Mouse (Mus musculus) midbrain, embryonic 10.5 days (tissue): ENCODE data around the gene Mettl16. TPM values are rescaled to one million over a fixed set of nuclear protein-coding genes. Genes with fewer than 3 reads are reported as not detected.

Experiments used
- DNase-seq: peaks from one replicate; pipeline ENCODE4 v3.0.0-alpha.2; 2017; ENCODE audit warnings: low spot score
- H3K27ac ChIP-seq: fragments of 300-500 bp; sonication (generic); replicated peaks from 2 replicates; pipeline ENCODE4 v1.5.1; 2016; ENCODE audit warnings: mild to moderate bottlenecking
- H3K27me3 ChIP-seq: fragments of 300-500 bp; sonication (generic); 2 replicates; pipeline ENCODE4 v1.6.1; 2016; ENCODE audit warnings: low read depth, mild to moderate bottlenecking; ENCODE audit not compliant: poor library complexity, severe bottlenecking
- H3K36me3 ChIP-seq: fragments of 300-500 bp; sonication (generic); 2 replicates; pipeline ENCODE4 v1.6.1; 2016; ENCODE audit warnings: mild to moderate bottlenecking, moderate library complexity
- H3K4me1 ChIP-seq: fragments of 300-500 bp; sonication (generic); 2 replicates; pipeline ENCODE4 v1.6.1; 2016
- H3K4me3 ChIP-seq: fragments of 300-500 bp; sonication (generic); 2 replicates; pipeline ENCODE4 v1.5.1; 2016; ENCODE audit warnings: mild to moderate bottlenecking, moderate library complexity
- H3K9me3 ChIP-seq: fragments of 300-500 bp; sonication (generic); replicated peaks from 2 replicates; pipeline ENCODE4 v1.6.1; 2016; ENCODE audit warnings: mild to moderate bottlenecking
- WGBS: fragments of 180-500 bp; shearing (Covaris S2); methylation state at CpG from one replicate; pipeline ENCODE4 v1.1.7; 2016; 5-methylcytosine and 5-hydroxymethylcytosine counted together
- polyA plus RNA-seq: library from polyadenylated mRNA; unstranded; fragments of >200 nt; fragmentation: Nextera tagmentation; extraction: Ambion mirVana; gene quantifications from 2 replicates; pipeline ENCODE4 v1.2.1, GENCODE M21; 2016

Gene Mettl16
- polyA plus RNA-seq, result 63.3 and 71.6 TPM in 2 replicates

- H3K4me1 ChIP-seq, result peaks cover 18% of the 10 kb centered on the region
- H3K36me3 ChIP-seq, result peaks cover 29% of the 10 kb centered on the region
- H3K9me3 ChIP-seq, result no peaks in the 10 kb centered on the region
- peak within 1 kb of the TSS; percentile 96 for H3K27ac ChIP-seq
- H3K4me3 ChIP-seq, result peak within 1 kb of the TSS; percentile 92
- peak; percentile 94 for DNase-seq
- WGBS, result under 1% methylated on average over 43 of the region's 43 CpGs
- H3K27me3 ChIP-seq, result no peaks in the 10 kb centered on the region
Measured at GRCm38 (mm10) chr11:74770595-74771207, at the start of gene Mettl16. Gene Mettl16, plus strand, starts transcription at chr11:74770830.

GRCm38 (mm10) chr11:74721141-74721540 is 49.5 kb upstream of the Mettl16 start:
- H3K4me1 ChIP-seq, result peaks cover 37% of the 10 kb centered on the region
- no peaks in the 10 kb centered on the region for H3K27me3 ChIP-seq
- WGBS, result 95% methylated on average over 2 of the region's 2 CpGs
- H3K27ac ChIP-seq, result no peak overlapping the region
- H3K4me3 ChIP-seq, result peak overlapping the region; percentile 100; the same call in 1 of the 2 replicates
- H3K9me3 ChIP-seq, result no peaks in the 10 kb centered on the region
- no peak for DNase-seq
- H3K36me3 ChIP-seq, result 0 out of 2 replicates have a peak, but pooled peaks cover 4% of the 10 kb centered on the region

DNA sequence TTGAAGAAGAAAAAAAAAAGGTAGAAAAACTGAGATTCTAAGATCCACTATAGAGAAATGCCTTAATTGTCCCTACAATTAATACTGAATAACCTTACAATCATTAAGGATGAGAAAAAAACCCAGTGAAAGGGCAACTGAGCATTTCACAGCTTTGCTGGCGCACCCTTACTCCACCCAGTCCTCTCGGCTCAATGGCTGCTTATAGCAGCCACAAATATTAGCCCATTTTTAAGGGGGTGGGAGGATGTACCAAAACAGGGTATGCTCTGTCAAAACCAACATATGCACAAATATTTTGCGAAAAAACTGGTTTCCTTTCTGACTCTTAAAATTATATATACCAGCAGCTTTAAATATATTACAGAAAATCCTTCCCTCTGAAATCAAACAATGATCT is 48.7 kb upstream of the Mettl16 start:
- peak overlapping the region; percentile 100 for H3K4me3 ChIP-seq
- no peak overlapping the region for H3K27ac ChIP-seq
- H3K36me3 ChIP-seq, result 0 out of 2 replicates have a peak, but pooled peaks cover under 1% of the 10 kb centered on the region
- WGBS, result 59% methylated on average over 3 of the region's 3 CpGs
- peaks cover 37% of the 10 kb centered on the region for H3K4me1 ChIP-seq
- H3K27me3 ChIP-seq, result no peaks in the 10 kb centered on the region
- no peaks in the 10 kb centered on the region for H3K9me3 ChIP-seq
- no peak for DNase-seq

- peaks cover 37% of the 10 kb centered on the region for H3K4me1 ChIP-seq
- peak overlapping the region; percentile 100 for H3K27ac ChIP-seq
- no peaks in the 10 kb centered on the region for H3K36me3 ChIP-seq
- H3K9me3 ChIP-seq, result no peaks in the 10 kb centered on the region
- WGBS, result under 1% methylated on average over 49 of the region's 75 CpGs
- DNase-seq, result peak; percentile 90
- H3K4me3 ChIP-seq, result peak overlapping the region; percentile 100
- H3K27me3 ChIP-seq, result no peaks in the 10 kb centered on the region
Measured at GRCm38 (mm10) chr11:74723357-74724234, 47.0 kb upstream of the Mettl16 start.

- no peaks in the 10 kb centered on the region for H3K9me3 ChIP-seq
- no peaks in the 10 kb centered on the region for H3K27me3 ChIP-seq
- H3K4me3 ChIP-seq, result peak within 1 kb of the TSS; percentile 100
- under 1% methylated on average over 53 of the region's 56 CpGs for WGBS
- peaks cover 37% of the 10 kb centered on the region for H3K4me1 ChIP-seq
- no peaks in the 10 kb centered on the region for H3K36me3 ChIP-seq
- DNase-seq, result peak; percentile 98
- peak within 1 kb of the TSS; percentile 100 for H3K27ac ChIP-seq
Measured at GRCm38 (mm10) chr11:74724235-74724791, 46.3 kb upstream of the Mettl16 start, which contains the start of gene Pafah1b1. Gene Pafah1b1, minus strand, starts transcription at chr11:74724670.

- peak overlapping the region; percentile 100 for H3K27ac ChIP-seq
- no peak for DNase-seq
- H3K4me3 ChIP-seq, result peak overlapping the region; percentile 100; the same call in 1 of the 2 replicates
- H3K36me3 ChIP-seq, result no peaks in the 10 kb centered on the region
- 72% methylated on average over 5 of the region's 5 CpGs for WGBS
- H3K9me3 ChIP-seq, result no peaks in the 10 kb centered on the region
- no peaks in the 10 kb centered on the region for H3K27me3 ChIP-seq
- H3K4me1 ChIP-seq, result peaks cover 37% of the 10 kb centered on the region
Measured at GRCm38 (mm10) chr11:74725181-74725580, 45.4 kb upstream of the Mettl16 start.

- Histone ChIP-seq H3K27ac (no peak overlapping the region), H3K4me1 (peaks cover 9% of the 10 kb centered on the region), H3K9me3 (no peaks in the 10 kb centered on the region), H3K4me3 (no peak overlapping the region), H3K36me3 (no peaks in the 10 kb centered on the region), H3K27me3 (no peaks in the 10 kb centered on the region)
- WGBS, result 19% methylated on average over 7 of the region's 7 CpGs
- DNase-seq, result peak; percentile 16
Measured at GRCm38 (mm10) chr11:74734917-74735316, 35.7 kb upstream of the Mettl16 start.

GRCm38 (mm10) chr11:74737861-74738260 is 32.8 kb upstream of the Mettl16 start:
- WGBS, result 72% methylated on average over 3 of the region's 3 CpGs
- no peak for DNase-seq
- Histone ChIP-seq H3K27ac (no peak overlapping the region), H3K4me3 (no peak overlapping the region), H3K4me1 (peaks cover 9% of the 10 kb centered on the region), H3K27me3 (no peaks in the 10 kb centered on the region), H3K36me3 (no peaks in the 10 kb centered on the region), H3K9me3 (no peaks in the 10 kb centered on the region)

DNA sequence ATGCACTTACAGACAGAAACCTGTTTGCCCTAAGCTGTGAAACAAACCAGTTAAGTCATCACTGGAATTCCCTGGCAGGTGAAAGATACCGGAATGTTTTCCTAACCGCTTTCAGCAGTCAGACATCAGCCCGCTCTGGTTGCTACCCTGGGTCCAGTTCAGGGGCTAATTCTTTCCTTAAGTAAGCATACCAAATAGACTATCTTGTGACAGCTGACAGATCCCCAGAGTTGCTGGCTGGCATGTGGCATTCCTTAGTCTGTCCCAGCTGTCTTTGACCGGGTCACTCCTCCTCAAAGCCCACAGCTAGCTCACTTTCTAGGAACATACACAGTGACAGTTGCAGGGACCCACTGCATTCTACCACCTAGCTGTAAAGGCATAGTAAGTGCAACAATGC is 22.6 kb upstream of the Mettl16 start:
- Histone ChIP-seq H3K4me3 (no peak overlapping the region), H3K9me3 (no peaks in the 10 kb centered on the region), H3K36me3 (no peaks in the 10 kb centered on the region), H3K4me1 (peaks cover 14% of the 10 kb centered on the region), H3K27me3 (no peaks in the 10 kb centered on the region), H3K27ac (no peak overlapping the region)
- 74% methylated on average over 4 of the region's 4 CpGs for WGBS
- DNase-seq, result no peak

DNA sequence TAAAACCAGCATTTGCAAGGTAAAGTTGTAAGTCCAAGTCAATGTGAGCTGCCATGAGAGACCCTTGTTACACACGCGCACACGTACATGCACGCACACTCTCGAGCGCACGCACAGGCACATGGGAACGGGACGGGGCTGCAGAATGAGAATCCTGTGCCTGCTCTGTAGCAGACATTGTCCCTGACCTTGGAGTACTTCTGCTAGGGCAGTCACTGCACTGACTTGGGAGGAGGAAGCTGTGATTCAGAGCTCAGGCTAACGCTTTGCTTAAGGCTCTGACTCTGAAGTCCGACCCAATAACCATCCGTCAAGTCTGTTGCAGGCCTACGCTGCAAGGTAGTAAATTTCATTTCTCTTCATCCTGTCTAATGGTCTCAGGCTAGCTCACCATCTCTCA is 21.4 kb upstream of the Mettl16 start:
- 93% methylated on average over 13 of the region's 13 CpGs for WGBS

DNA sequence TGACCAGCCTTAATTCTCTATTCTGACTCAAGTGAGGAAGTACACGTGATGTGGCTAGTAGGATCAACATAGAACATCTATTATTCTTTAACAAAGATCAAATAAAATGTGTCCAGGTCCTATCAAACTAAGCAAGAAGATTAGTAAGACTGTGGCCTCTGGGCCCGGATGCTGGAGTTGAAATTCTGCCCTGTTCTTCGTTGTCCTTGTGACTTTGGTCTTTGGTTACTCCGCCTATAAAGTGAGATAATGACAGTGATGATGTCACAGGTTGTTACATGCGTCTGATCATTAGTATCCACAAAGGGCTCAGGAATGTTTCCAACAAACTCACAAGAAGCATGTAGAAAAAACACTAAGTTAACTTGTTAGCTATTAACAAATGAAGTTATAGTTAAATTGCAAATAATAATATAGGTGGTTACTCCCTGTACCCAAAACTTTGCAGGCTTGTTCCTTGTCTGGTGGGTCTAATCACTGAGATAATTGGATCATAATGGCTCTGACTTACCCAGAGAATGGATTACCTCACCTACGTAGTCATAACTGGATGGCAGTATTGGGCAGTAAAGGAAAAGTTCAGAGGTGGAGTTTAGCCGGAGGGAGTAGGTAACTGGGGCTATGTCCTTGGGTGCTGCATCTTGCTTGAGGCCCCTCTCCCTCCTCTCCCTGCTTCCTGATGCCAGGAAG is 19.8 kb upstream of the Mettl16 start:
- Histone ChIP-seq H3K4me1 (peaks cover 15% of the 10 kb centered on the region), H3K27ac (peak overlapping the region; percentile 78), H3K4me3 (no peak overlapping the region), H3K36me3 (no peaks in the 10 kb centered on the region), H3K9me3 (no peaks in the 10 kb centered on the region), H3K27me3 (no peaks in the 10 kb centered on the region)
- DNase-seq, result no peak
- 89% methylated on average over 7 of the region's 7 CpGs for WGBS

More for the DNA sequence above, 21.4 kb upstream of the Mettl16 start:
- no peak overlapping the region for H3K27ac ChIP-seq
- no peaks in the 10 kb centered on the region for H3K9me3 ChIP-seq
- H3K36me3 ChIP-seq, result no peaks in the 10 kb centered on the region
- H3K4me1 ChIP-seq, result peaks cover 15% of the 10 kb centered on the region
- H3K27me3 ChIP-seq, result no peaks in the 10 kb centered on the region
- no peak for DNase-seq
- H3K4me3 ChIP-seq, result no peak overlapping the region

DNA sequence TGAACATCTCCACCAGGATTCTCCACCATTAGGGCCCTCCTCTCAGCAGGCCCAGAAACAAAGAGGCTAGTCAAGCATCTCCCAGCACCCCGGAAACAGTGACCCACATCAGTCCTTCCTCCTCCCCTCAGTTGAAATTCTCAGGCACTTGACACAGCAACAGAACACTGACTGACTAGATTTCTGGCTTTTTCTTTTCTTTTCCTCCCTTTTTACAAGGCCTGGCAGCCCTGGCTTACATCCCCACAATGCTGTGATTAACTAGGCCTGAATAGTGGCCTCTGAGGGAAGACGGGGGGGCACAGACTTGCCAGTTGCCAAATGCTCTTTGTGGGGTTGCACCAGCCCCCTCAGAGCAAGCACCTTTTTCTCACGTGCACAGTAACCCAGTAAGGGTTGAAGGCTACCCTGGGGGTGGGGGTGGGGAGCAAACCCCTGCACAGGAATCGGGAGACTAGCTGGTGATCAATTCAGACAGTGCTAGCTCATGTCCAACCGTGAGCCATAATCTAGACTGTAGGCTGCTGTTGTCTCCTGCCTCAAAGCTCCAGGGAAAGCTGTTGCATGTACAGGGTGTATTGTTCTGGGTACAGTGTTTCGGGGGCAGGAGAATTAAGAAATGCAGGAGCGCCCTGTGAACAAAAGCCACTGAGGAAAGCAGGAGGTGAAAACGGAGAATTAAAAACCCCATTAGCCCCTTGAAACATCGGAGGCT is 19.1 kb upstream of the Mettl16 start:
- WGBS, result 56% methylated on average over 9 of the region's 9 CpGs
- Histone ChIP-seq H3K27me3 (no peaks in the 10 kb centered on the region), H3K4me3 (no peak overlapping the region), H3K36me3 (no peaks in the 10 kb centered on the region), H3K27ac (peak overlapping the region; percentile 78), H3K4me1 (peaks cover 15% of the 10 kb centered on the region), H3K9me3 (no peaks in the 10 kb centered on the region)
- DNase-seq, result no peak
